Mouse (Mus musculus) testis, adult 2 months (tissue): Measurements from ENCODE around the gene Tchhl1.

Source experiments
- CTCF ChIP-seq: fragments of 200-500 bp; IDR thresholded peaks from 2 replicates; pipeline ENCODE4 v1.5.1; 2012; ENCODE audit warnings: low read depth, mild to moderate bottlenecking, inconsistent platforms, low read length, moderate library complexity; ENCODE audit not compliant: control insufficient read depth, insufficient read depth, insufficient replicate concordance
- POLR2A ChIP-seq: fragments of 200-500 bp; IDR thresholded peaks from 2 replicates; pipeline ENCODE4 v1.6.1; 2012; ENCODE audit warnings: low read depth, mild to moderate bottlenecking, inconsistent platforms, low read length, moderate library complexity; ENCODE audit not compliant: control insufficient read depth

DNA sequence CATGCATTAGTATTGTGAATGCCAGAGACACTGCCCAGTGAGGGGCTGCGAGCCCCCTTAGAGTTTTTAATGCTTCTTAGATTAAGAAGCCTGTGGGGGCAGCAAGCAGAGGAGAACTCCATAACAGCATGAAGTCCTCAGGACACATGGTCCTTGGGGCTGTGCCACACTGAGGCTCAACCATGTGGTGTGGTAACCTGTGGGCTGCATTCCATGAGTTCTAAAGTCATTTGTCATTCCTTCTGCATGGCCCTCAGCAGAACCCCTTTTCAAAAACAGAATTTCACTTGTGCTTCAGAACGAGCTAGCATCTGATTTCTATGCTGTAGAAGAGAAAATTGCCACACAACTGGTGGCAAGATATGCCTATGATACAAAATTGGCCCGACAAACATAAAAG, 23.6 kb downstream of the Tchhl1 start:
- TF ChIP-seq CTCF (no peak), POLR2A (no peak)
